Mouse (Mus musculus): ENCODE data around the gene 4921536K21Rik. TPM values are rescaled to one million over a fixed set of nuclear protein-coding genes. Genes with fewer than 3 reads are reported as not detected.

4921536K21Rik gene
- total and polyA plus RNA-seq, 3 experiments, result 0.08 to 0.40 TPM; not detected in 1

DNA sequence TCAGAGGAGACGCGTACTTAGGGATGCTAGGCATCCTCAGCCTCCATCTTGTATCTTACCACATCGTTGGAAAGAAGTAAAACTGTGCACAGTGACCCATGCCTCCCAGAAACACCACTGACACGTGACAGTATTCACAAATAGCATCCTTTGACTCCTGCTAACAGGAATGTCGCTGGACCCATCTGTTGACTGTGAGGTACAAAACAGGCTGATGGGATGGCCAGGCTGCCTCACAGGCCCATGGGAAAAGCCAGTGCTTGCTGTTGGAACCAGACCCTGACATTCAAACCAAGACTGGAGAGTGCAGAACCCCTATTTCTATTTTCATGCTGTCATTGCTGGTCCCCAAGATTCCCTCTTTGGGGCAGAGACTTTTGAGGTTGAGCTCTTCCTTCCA is 37.0 kb downstream of the 4921536K21Rik start:
- no peaks in the 10 kb centered on the region for H3K9me3 ChIP-seq (replicated peaks; ENCODE audit: insufficient read depth, low read length)
- no peak overlapping the region for H3K9ac ChIP-seq (ENCODE audit: control insufficient read depth, low read depth, low read length, poor library complexity, severe bottlenecking)
- peaks cover 16 to 34% of the 10 kb centered on the region in 2 experiments for H3K27me3 ChIP-seq (ENCODE audit: control insufficient read depth in 1 of 2, insufficient read depth in 2 of 2, low read length in 2 of 2)
- H3K27ac ChIP-seq (ENCODE audit: control insufficient read depth, low read depth, low read length), result no peak overlapping the region
- no peaks in the 10 kb centered on the region for H3K36me3 ChIP-seq (ENCODE audit: control insufficient read depth in 1 of 2, insufficient read depth in 2 of 2, low read length in 2 of 2)
- no peak for DNase-seq (ENCODE audit: low read depth, low spot score)
- no peaks in the 10 kb centered on the region for H3K4me1 ChIP-seq (ENCODE audit: control insufficient read depth in 1 of 2, insufficient read depth in 2 of 2, low read length in 2 of 2)
- TF ChIP-seq ZKSCAN1 (IDR thresholded peaks at IDR 0.05; ENCODE audit: low read depth, low read length) (no peak), TAL1 (IDR thresholded peaks at IDR 0.05; ENCODE audit: low read length) (no peak), CHD2 (IDR thresholded peaks at IDR 0.05; ENCODE audit: low read length) (no peak), CTCF (IDR thresholded peaks at IDR 0.05 in 2 of 3, conservative IDR thresholded peaks at IDR 0.05 in 1 of 3; ENCODE audit: control insufficient read depth in 1 of 3, insufficient read depth in 1 of 3, low read depth in 2 of 3, low read length in 3 of 3, poor library complexity in 1 of 3, severe bottlenecking in 1 of 3) (no peak), POLR2A (IDR thresholded peaks at IDR 0.05; ENCODE audit: control insufficient read depth in 1 of 2, insufficient read depth in 1 of 2, low read depth in 1 of 2, low read length in 2 of 2, poor library complexity in 1 of 2) (no peak), CHD1 (IDR thresholded peaks at IDR 0.05; ENCODE audit: low read depth, low read length) (no peak), MAZ (IDR thresholded peaks at IDR 0.05; ENCODE audit: low read depth, low read length) (no peak), SIN3A (IDR thresholded peaks at IDR 0.05; ENCODE audit: low read length) (no peak), MEF2A (IDR thresholded peaks at IDR 0.05; ENCODE audit: extremely low read depth, insufficient replicate concordance, low read depth, low read length, poor library complexity, severe bottlenecking) (no peak), BHLHE40 (IDR thresholded peaks at IDR 0.05; ENCODE audit: borderline replicate concordance, low read depth, low read length) (no peak), RCOR1 (IDR thresholded peaks at IDR 0.05; ENCODE audit: low read depth, low read length) (no peak), SMC3 (IDR thresholded peaks at IDR 0.05; ENCODE audit: low read depth, low read length) (no peak), E2F4 (IDR thresholded peaks at IDR 0.05; ENCODE audit: borderline replicate concordance, low read depth, low read length) (no peak), USF2 (IDR thresholded peaks at IDR 0.05; ENCODE audit: borderline replicate concordance in 1 of 2, insufficient read depth in 1 of 2, low read depth in 1 of 2, low read length in 2 of 2) (no peak), POLR2AphosphoS5 (IDR thresholded peaks at IDR 0.05; ENCODE audit: borderline replicate concordance, low read depth, low read length) (no peak), NELFE (IDR thresholded peaks at IDR 0.05; ENCODE audit: low read depth, low read length) (no peak), UBTF (IDR thresholded peaks at IDR 0.05; ENCODE audit: borderline replicate concordance, insufficient read depth, low read depth, low read length) (no peak), ETS1 (IDR thresholded peaks at IDR 0.05; ENCODE audit: low read depth, low read length) (no peak)
- no peak overlapping the region for H3K4me3 ChIP-seq (ENCODE audit: control insufficient read depth in 1 of 2, insufficient read depth in 1 of 2, low read depth in 2 of 2, low read length in 2 of 2)
- no peaks in the 10 kb centered on the region for H3K79me2 ChIP-seq (ENCODE audit: control insufficient read depth, insufficient read depth, low read length, poor library complexity)

DNA sequence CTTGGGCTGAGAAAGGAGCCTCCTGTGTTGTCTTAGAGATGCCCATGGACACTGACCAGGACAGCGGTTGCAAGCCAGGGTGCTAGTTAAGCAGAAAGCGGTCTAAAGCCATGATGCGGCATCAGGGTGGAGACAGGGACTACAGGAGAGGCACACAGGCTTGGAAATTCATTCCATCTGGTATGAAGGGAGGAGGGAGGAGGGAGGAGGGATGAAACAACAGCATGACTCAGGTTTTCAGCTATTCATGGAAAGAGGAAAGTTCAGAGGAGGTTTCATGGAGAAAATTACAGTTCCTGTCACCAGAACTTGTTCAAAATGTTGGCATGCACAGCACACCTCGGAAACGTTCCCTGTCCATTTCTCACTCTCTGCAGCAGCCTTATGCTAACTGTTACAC is 39.1 kb downstream of the 4921536K21Rik start:
- Histone ChIP-seq H3K4me3 (ENCODE audit: control insufficient read depth in 1 of 2, insufficient read depth in 1 of 2, low read depth in 2 of 2, low read length in 2 of 2) (no peak overlapping the region), H3K36me3 (ENCODE audit: control insufficient read depth in 1 of 2, insufficient read depth in 2 of 2, low read length in 2 of 2) (no peaks in the 10 kb centered on the region), H3K9ac (ENCODE audit: control insufficient read depth, low read depth, low read length, poor library complexity, severe bottlenecking) (no peak overlapping the region), H3K9me3 (replicated peaks; ENCODE audit: insufficient read depth, low read length) (no peaks in the 10 kb centered on the region), H3K27me3 (ENCODE audit: control insufficient read depth in 1 of 2, insufficient read depth in 2 of 2, low read length in 2 of 2) (peaks cover 13 to 28% of the 10 kb centered on the region in 2 experiments), H3K4me1 (ENCODE audit: control insufficient read depth in 1 of 2, insufficient read depth in 2 of 2, low read length in 2 of 2) (no peaks in the 10 kb centered on the region), H3K79me2 (ENCODE audit: control insufficient read depth, insufficient read depth, low read length, poor library complexity) (no peaks in the 10 kb centered on the region), H3K27ac (ENCODE audit: control insufficient read depth, low read depth, low read length) (no peak overlapping the region)
- DNase-seq (ENCODE audit: low read depth, low spot score), result no peak
- TF ChIP-seq USF2 (IDR thresholded peaks at IDR 0.05; ENCODE audit: borderline replicate concordance in 1 of 2, insufficient read depth in 1 of 2, low read depth in 1 of 2, low read length in 2 of 2) (no peak), GATA1 (IDR thresholded peaks at IDR 0.05; ENCODE audit: low read depth, low read length) (no peak), KAT2A (conservative IDR thresholded peaks at IDR 0.05; ENCODE audit: low read depth, low read length) (no peak), MAX (IDR thresholded peaks at IDR 0.05; ENCODE audit: low read length) (no peak), TCF12 (IDR thresholded peaks at IDR 0.05; ENCODE audit: low read depth, low read length) (no peak), RAD21 (IDR thresholded peaks at IDR 0.05; ENCODE audit: low read depth, low read length) (no peak)

Data from MEL (cell line).